Mouse (Mus musculus) embryonic fibroblast, embryonic 13.5 days (primary cell): Measurements from ENCODE around the gene Fam241a. TPM values are rescaled to one million over a fixed set of nuclear protein-coding genes. Genes with fewer than 3 reads are reported as not detected.

Experiments used
- H3K27ac ChIP-seq: 2 replicates; pipeline ENCODE4 v1.5.1; 2012; ENCODE audit warnings: low read length, control low read depth, inconsistent platforms; ENCODE audit not compliant: insufficient read depth
- H3K4me1 ChIP-seq: 2 replicates; pipeline ENCODE4 v1.6.1; 2011; ENCODE audit warnings: low read length; ENCODE audit not compliant: control insufficient read depth, insufficient read depth
- H3K4me3 ChIP-seq: 2 replicates; pipeline ENCODE4 v1.5.1; 2011; ENCODE audit warnings: mild to moderate bottlenecking, control low read depth, low read length; ENCODE audit not compliant: insufficient read depth
- CTCF ChIP-seq: IDR thresholded peaks from 2 replicates; pipeline ENCODE4 v1.5.1; 2011; ENCODE audit warnings: mild to moderate bottlenecking, control low read depth, low read length, moderate library complexity, borderline replicate concordance; ENCODE audit not compliant: insufficient read depth
- POLR2A ChIP-seq: IDR thresholded peaks from 2 replicates; pipeline ENCODE4 v1.6.1; 2011; ENCODE audit warnings: low read depth, mild to moderate bottlenecking, control low read depth, low read length, moderate library complexity
- polyA plus RNA-seq: library from polyadenylated mRNA; stranded (reverse); fragments of >200 nt; gene quantifications from 2 replicates; pipeline ENCODE4 v1.2.4, GENCODE M21; 2011; ENCODE audit warnings: low read depth; ENCODE audit not compliant: missing spikeins, insufficient read length

The Fam241a gene
- 1.8 and 2.5 TPM in 2 replicates for polyA plus RNA-seq

DNA sequence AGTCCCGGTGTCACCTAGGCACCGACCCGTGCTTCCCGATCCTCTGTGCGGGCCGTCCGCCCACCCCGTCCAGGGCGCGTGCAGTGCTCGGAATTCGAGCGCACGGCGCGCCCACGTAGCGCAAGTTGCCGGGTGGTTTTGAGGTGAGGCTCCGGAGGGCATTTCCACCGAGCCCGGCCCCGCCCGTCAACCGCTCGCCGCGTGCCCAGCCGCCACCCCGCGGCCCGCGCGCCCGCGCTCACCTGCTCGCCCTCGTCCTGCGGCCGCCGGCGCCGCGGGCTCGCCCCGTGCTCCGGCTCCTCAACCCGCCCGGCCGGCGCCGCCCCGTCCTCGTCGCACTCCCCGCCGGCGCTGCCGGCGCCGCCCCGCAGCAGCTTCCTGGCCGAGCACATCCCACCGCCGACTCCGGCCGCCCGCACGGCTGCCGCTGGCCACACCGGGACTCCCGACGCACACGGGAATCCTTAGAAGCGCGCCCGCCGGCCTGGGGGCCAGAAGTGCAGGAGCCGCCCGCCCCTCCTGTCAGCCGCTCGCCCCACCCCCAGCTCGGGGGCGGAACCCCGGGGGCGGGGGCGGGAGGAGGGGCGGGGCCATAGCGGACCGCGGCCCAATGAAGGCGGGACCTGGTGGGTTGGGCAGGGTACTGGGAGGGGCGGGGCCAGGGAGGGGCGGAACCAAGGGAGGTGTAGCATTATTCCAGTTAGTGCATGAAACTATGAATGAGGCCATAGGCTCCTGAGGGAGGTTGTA lies at the start of gene Fam241a:
TSS of gene Fam241a (minus strand) at position 533 of the 750 bp plus-strand sequence.
- TF ChIP-seq CTCF (no peak), POLR2A (peak; percentile 37)
- peak within 1 kb of the TSS; percentile 65 for H3K4me3 ChIP-seq
- no peak within 1 kb of the TSS for H3K27ac ChIP-seq
- no peaks in the 10 kb centered on the region for H3K4me1 ChIP-seq

- no peak overlapping the region for H3K4me3 ChIP-seq
- no peaks in the 10 kb centered on the region for H3K4me1 ChIP-seq
- H3K27ac ChIP-seq, result no peak overlapping the region
- no peak for TF ChIP-seq POLR2A
- no peak for TF ChIP-seq CTCF
These were observed 36.3 kb upstream of the Fam241a start for GRCm38 (mm10) chr3:127932453-127932852.

GRCm38 (mm10) chr3:127930326-127931012 lies 34.3 kb upstream of the Fam241a start:
- no peak overlapping the region for H3K4me3 ChIP-seq
- H3K4me1 ChIP-seq, result no peaks in the 10 kb centered on the region
- H3K27ac ChIP-seq, result no peak overlapping the region
- TF ChIP-seq CTCF (no peak), POLR2A (no peak)

- Histone ChIP-seq H3K27ac (no peak overlapping the region), H3K4me3 (no peak overlapping the region), H3K4me1 (no peaks in the 10 kb centered on the region)
- TF ChIP-seq POLR2A (no peak), CTCF (no peak)
These were observed 33.8 kb upstream of the Fam241a start for GRCm38 (mm10) chr3:127929921-127930320.

GRCm38 (mm10) chr3:127926635-127927183 lies 30.6 kb upstream of the Fam241a start:
- H3K4me1 ChIP-seq, result no peaks in the 10 kb centered on the region
- no peak for TF ChIP-seq CTCF
- no peak for TF ChIP-seq POLR2A
- no peak overlapping the region for H3K27ac ChIP-seq
- no peak overlapping the region for H3K4me3 ChIP-seq

- TF ChIP-seq POLR2A (no peak), CTCF (no peak)
- Histone ChIP-seq H3K4me1 (no peaks in the 10 kb centered on the region), H3K27ac (no peak overlapping the region), H3K4me3 (no peak overlapping the region)
These were observed 28.3 kb upstream of the Fam241a start for GRCm38 (mm10) chr3:127924464-127924863.

DNA sequence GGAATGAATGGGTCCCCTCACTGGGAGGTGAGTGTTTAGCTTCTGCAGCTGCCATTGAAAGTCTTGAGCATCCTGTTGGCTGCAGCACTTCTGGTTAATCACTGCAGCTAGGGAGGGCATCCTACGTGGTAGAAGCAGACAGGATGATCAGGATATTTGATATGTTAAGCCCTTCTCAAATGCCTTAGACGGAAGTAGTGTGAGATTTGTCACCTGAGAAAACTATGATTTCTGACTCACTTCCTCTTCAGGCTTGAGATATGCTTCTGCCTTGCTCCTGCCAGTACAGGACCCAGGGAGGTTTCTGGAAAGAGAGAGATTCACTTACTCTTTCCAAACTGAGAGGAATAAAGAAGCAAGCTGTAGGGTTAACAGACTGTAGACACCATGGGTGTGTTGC lies 27.1 kb upstream of the Fam241a start:
- no peak for TF ChIP-seq CTCF
- no peak overlapping the region for H3K27ac ChIP-seq
- H3K4me1 ChIP-seq, result no peaks in the 10 kb centered on the region
- H3K4me3 ChIP-seq, result no peak overlapping the region

GRCm38 (mm10) chr3:127922125-127922524 lies 26.0 kb upstream of the Fam241a start:
- Histone ChIP-seq H3K27ac (no peak overlapping the region), H3K4me1 (no peaks in the 10 kb centered on the region)
- TF ChIP-seq CTCF (no peak), POLR2A (no peak)

DNA sequence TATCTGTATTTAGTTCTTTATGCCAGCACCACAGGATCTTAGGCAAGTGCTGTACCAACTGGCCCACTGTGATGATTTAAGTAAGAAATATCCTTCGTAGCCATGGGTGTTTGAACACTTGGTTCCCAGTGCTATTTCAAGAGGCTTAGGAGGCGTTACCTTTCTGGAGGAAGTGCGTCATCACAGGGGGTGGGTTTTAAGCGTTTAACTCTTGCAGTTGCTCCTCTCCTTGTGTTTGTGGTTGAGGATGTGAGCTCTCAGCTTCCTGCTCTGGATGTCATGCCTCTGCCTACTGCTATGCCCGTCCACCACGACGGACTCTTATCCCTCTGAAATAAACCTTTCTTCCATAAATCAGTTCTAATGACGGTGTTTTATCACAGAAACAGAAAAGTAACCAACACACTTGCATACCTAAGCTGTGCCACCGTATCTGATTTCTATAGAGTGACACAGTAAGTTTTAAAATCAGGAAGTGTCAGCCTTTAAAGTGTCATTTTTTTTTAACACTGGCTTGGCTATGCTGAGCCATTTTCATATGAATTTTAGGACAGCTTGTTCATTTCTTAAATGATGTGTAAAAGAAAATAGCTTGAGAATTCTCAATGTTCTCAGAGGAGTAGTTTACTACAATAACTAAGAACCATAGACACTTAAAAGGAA lies 22.0 kb upstream of the Fam241a start:
- H3K27ac ChIP-seq, result no peak overlapping the region
- H3K4me3 ChIP-seq, result no peak overlapping the region
- no peaks in the 10 kb centered on the region for H3K4me1 ChIP-seq
- TF ChIP-seq CTCF (no peak), POLR2A (no peak)

More at GRCm38 (mm10) chr3:127922125-127922524, 26.0 kb upstream of the Fam241a start:
- no peak overlapping the region for H3K4me3 ChIP-seq
